9 mouse cellular contexts compared by ENCODE assay signal in the genomic region with DNA sequence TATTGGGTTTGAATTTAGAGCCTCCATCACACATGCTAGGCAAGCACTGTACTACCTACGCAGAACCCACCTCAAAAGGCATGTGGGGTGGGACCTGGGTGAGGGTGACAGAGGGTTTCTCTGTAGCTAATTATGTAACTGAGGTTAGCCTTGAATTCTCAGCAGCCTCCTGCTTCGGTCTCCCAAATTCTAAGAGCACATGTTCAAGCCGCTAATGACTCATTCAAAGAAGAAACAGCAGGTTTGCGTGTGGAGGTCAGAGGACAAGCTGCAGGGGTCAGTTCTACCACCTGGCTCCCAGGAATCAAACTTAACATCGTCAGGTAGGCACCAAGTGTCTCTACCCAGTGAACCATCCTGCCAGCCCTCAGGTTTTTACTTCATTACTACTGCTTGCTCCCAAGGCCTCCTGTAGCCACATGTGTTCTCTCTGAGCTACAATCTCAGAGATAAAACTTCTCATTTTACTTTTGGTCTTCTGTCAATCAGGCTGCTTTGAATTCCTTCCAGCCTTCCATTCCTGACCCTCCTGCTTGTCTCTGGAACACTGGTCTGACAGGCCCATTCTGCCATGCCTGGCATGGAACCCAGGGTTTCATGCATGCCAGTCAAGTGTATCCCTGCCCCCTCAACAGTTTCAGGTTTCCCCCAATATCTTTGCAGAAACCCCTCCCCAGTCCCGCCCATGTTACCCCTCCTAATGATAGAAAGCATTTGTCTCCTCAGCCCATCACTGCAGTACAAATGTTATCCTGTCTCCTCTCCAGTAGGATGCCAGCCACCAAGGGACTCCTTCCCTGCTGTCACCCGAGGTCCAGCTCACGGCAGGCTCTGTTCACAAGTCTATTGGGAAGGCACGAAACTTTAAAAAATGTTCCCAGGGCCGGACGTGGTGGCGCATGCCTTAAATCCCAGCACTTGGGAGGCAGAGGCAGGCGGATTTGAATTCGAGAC. TPM values are rescaled to one million over a fixed set of nuclear protein-coding genes. Genes with fewer than 3 reads are reported as not detected.
A peak's percentile ranks its signal among the peaks of the same experiment; 100 is the strongest.
DNase-seq lines count a peak whose midpoint lies in the region; ATAC-seq and TF ChIP-seq lines count a peak whose summit lies in the region.
"Had no signal": no experiment of that assay in that cellular context is flagged by ENCODE, and none has a peak within 500 bp of the region (broad histone marks: within the 10 kb centered on the region; RNA-seq: fewer than 3 reads in every experiment).

No protein-coding gene starts in this region.

- no peaks in the 10 kb centered on the region for H3K27me3 ChIP-seq in kidney, embryonic 16.5 days (ENCODE audit: insufficient read depth, low read length)
- no peaks in the 10 kb centered on the region for H3K27me3 ChIP-seq in embryonic facial prominence, embryonic 11.5 days (ENCODE audit: control insufficient read depth, insufficient read depth, low read length)
- H3K27me3 ChIP-seq in midbrain, postnatal 0 days (ENCODE audit: insufficient read depth, low read length) = no peaks in the 10 kb centered on the region

- H3K36me3 ChIP-seq in kidney, embryonic 16.5 days (ENCODE audit: insufficient read depth, low read length) = peaks cover 16% of the 10 kb centered on the region
- H3K36me3 ChIP-seq in embryonic facial prominence, embryonic 11.5 days (replicated peaks; ENCODE audit: control insufficient read depth, insufficient read depth, low read depth, low read length) = peaks cover 5% of the 10 kb centered on the region; the same call in 1 of the 2 replicates
- no peaks in the 10 kb centered on the region for H3K36me3 ChIP-seq in midbrain, postnatal 0 days (ENCODE audit: insufficient read depth, low read length)

- no peak for DNase-seq in kidney, postnatal 14 days
- no peak for DNase-seq in embryonic facial prominence, embryonic 11.5 days (ENCODE audit: low spot score)
- DNase-seq in induced T-regulatory cell, adult 2 months (ENCODE audit: low read depth) = peak; percentile 23
- no peak for DNase-seq in midbrain, postnatal 0 days (ENCODE audit: low spot score)
- no peak for DNase-seq in adrenal gland, postnatal 10 days
- DNase-seq in kidney, postnatal 25 days = no peak
- DNase-seq in urinary bladder, postnatal 36 days (ENCODE audit: low spot score in 2 of 2) = no peak
- DNase-seq: heart, adult 11 months had no signal

- no peak for ATAC-seq in kidney, embryonic 16.5 days (ENCODE audit: low FRiP score, low TSS enrichment)
- no peak for ATAC-seq in embryonic facial prominence, embryonic 11.5 days (replicated peaks; ENCODE audit: insufficient number of reproducible peaks, low FRiP score, low TSS enrichment, low read depth)
- no peak for ATAC-seq in midbrain, postnatal 0 days (ENCODE audit: low FRiP score)

- peaks cover 23% of the 10 kb centered on the region for H3K4me1 ChIP-seq in kidney, embryonic 16.5 days (ENCODE audit: insufficient read depth, low read length)
- no peaks in the 10 kb centered on the region for H3K4me1 ChIP-seq in embryonic facial prominence, embryonic 11.5 days (ENCODE audit: control insufficient read depth, insufficient read depth, low read length)
- H3K4me1 ChIP-seq in midbrain, postnatal 0 days (ENCODE audit: insufficient read depth, low read length) = peaks cover 3% of the 10 kb centered on the region; the same call in 1 of the 2 replicates

- no peaks in the 10 kb centered on the region for H3K9me3 ChIP-seq in kidney, embryonic 16.5 days (ENCODE audit: low read length)
- no peaks in the 10 kb centered on the region for H3K9me3 ChIP-seq in embryonic facial prominence, embryonic 11.5 days (replicated peaks; ENCODE audit: control insufficient read depth, low read length)
- H3K9me3 ChIP-seq in midbrain, postnatal 0 days (ENCODE audit: low read length) = no peaks in the 10 kb centered on the region

- peak overlapping the region; percentile 68 for H3K4me2 ChIP-seq in kidney, embryonic 16.5 days (replicated peaks; ENCODE audit: low read depth, low read length)
- H3K4me2 ChIP-seq in embryonic facial prominence, embryonic 11.5 days (ENCODE audit: low read depth, low read length) = peak overlapping the region; percentile 64
- peak overlapping the region; percentile 99; the same call in 1 of the 2 replicates for H3K4me2 ChIP-seq in midbrain, postnatal 0 days (ENCODE audit: low read depth, low read length, poor library complexity, severe bottlenecking)

- TF ChIP-seq CTCF in midbrain, postnatal 0 days (IDR thresholded peaks at IDR 0.05) = no peak

- H3K9ac ChIP-seq in kidney, embryonic 16.5 days (replicated peaks; ENCODE audit: low read length) = peak overlapping the region; percentile 81
- peak overlapping the region; percentile 40; the same call in 1 of the 2 replicates for H3K9ac ChIP-seq in embryonic facial prominence, embryonic 11.5 days (replicated peaks; ENCODE audit: low read length)
- H3K9ac ChIP-seq in midbrain, postnatal 0 days (replicated peaks; ENCODE audit: low read length, poor library complexity, severe bottlenecking) = no peak overlapping the region

- 47% methylated on average over 14 of the region's 14 CpGs for WGBS in kidney, embryonic 16.5 days
- 55% methylated on average over 14 of the region's 14 CpGs for WGBS in embryonic facial prominence, embryonic 11.5 days
- 63% methylated on average over 14 of the region's 14 CpGs for WGBS in midbrain, postnatal 0 days

- H3K27ac ChIP-seq in kidney, embryonic 16.5 days (ENCODE audit: low read length) = no peak overlapping the region
- H3K27ac ChIP-seq in embryonic facial prominence, embryonic 11.5 days (replicated peaks; ENCODE audit: low read depth, low read length) = no peak overlapping the region
- no peak overlapping the region for H3K27ac ChIP-seq in midbrain, postnatal 0 days (ENCODE audit: low read depth, low read length)

- peak overlapping the region; percentile 84 for H3K4me3 ChIP-seq in kidney, embryonic 16.5 days (ENCODE audit: low read length)
- peak overlapping the region; percentile 82 for H3K4me3 ChIP-seq in embryonic facial prominence, embryonic 11.5 days (ENCODE audit: low read depth, low read length)
- peak overlapping the region; percentile 71; the same call in 1 of the 2 replicates for H3K4me3 ChIP-seq in midbrain, postnatal 0 days (ENCODE audit: low read depth, low read length)

RNA-seq across cellular contexts. Expression of gene Spc24, which starts 1.2 kb away (rescaled TPM):
- polyA plus RNA-seq in kidney, embryonic 16.5 days (2015; fragmentation: Nextera tagmentation; extraction: Ambion mirVana) = 120 and 134 TPM in 2 replicates
- 126 and 132 TPM in 2 replicates for polyA plus RNA-seq in embryonic facial prominence, embryonic 11.5 days (2014; fragmentation: Nextera tagmentation; extraction: Ambion mirVana)
- 5.5 and 6.6 TPM in 2 replicates for total RNA-seq in midbrain, postnatal 0 days (2014; rRNA removed)
- 6.3 and 8.2 TPM in 2 replicates for polyA plus RNA-seq in midbrain, postnatal 0 days (2015; fragmentation: Nextera tagmentation; extraction: Ambion mirVana)
- 10 to 100 TPM; 12.6 to 14.3 TPM for total RNA-seq in adrenal gland, postnatal 10 days (2021)

RNA-seq across cellular contexts. Expression of gene Ldlr, which starts 35.6 kb away (rescaled TPM):
- polyA plus RNA-seq in kidney, embryonic 16.5 days (2015; fragmentation: Nextera tagmentation; extraction: Ambion mirVana) = 30.6 and 33.2 TPM in 2 replicates
- polyA plus RNA-seq in embryonic facial prominence, embryonic 11.5 days (2014; fragmentation: Nextera tagmentation; extraction: Ambion mirVana) = 14.7 and 15.0 TPM in 2 replicates
- total RNA-seq in midbrain, postnatal 0 days (2014; rRNA removed) = 16.7 and 27.7 TPM in 2 replicates
- 9.6 and 10.3 TPM in 2 replicates for polyA plus RNA-seq in midbrain, postnatal 0 days (2015; fragmentation: Nextera tagmentation; extraction: Ambion mirVana)
- total RNA-seq in adrenal gland, postnatal 10 days (2021) = 10 to 100 TPM; 21.6 to 41.6 TPM

RNA-seq across cellular contexts. Expression of gene Kank2, which starts 39.7 kb away (rescaled TPM):
- 18.7 and 19.7 TPM in 2 replicates for polyA plus RNA-seq in kidney, embryonic 16.5 days (2015; fragmentation: Nextera tagmentation; extraction: Ambion mirVana)
- polyA plus RNA-seq in embryonic facial prominence, embryonic 11.5 days (2014; fragmentation: Nextera tagmentation; extraction: Ambion mirVana) = 6.1 and 7.6 TPM in 2 replicates
- total RNA-seq in midbrain, postnatal 0 days (2014; rRNA removed) = 14.9 and 15.2 TPM in 2 replicates
- 2.9 TPM in 2 replicates for polyA plus RNA-seq in midbrain, postnatal 0 days (2015; fragmentation: Nextera tagmentation; extraction: Ambion mirVana)
- total RNA-seq in adrenal gland, postnatal 10 days (2021) = 10 to 100 TPM; 33.1 to 37.2 TPM

Comparison
In these comparisons a context has a peak if more than half of its experiments do, and no peak if none do; other contexts are left out.
1. RNA of gene Spc24, which starts 1.2 kb away (polyA plus RNA-seq): 126 to 132 TPM in embryonic facial prominence, embryonic 11.5 days and 120 to 134 TPM in kidney, embryonic 16.5 days; 6.3 to 8.2 TPM in midbrain, postnatal 0 days; every median in the first group is over 10 times any median in the second.
2. Peak in every context shown above with its lines, with median percentiles within 50 percentile points of each other: H3K4me2 ChIP-seq and H3K4me3 ChIP-seq.